Mouse (Mus musculus) E14TG2a.4 (cell line): ENCODE results near the gene Ddit4l.

ENCODE experiments used
- CTCF ChIP-seq: conservative IDR thresholded peaks from 2 replicates; pipeline ENCODE4 v1.5.1; 2014; ENCODE audit warnings: low read length
- NANOG ChIP-seq: IDR thresholded peaks from 2 replicates; pipeline ENCODE4 v1.6.1; 2014; ENCODE audit warnings: borderline replicate concordance, low read length, mixed read lengths

GRCm38 (mm10) chr3:137586376-137586969, 34.9 kb upstream of the Ddit4l start:
- no peak for TF ChIP-seq CTCF
- TF ChIP-seq NANOG: no peak
